Mouse (Mus musculus) midbrain, embryonic 16.5 days (tissue): ENCODE results near the gene Gal3st2b. TPM values are rescaled to one million over a fixed set of nuclear protein-coding genes. Genes with fewer than 3 reads are reported as not detected.
"Not testable (repeated sequence)": the region's sequence is repeated elsewhere in the genome, so short reads cannot be mapped to it uniquely, and the experiment has no call there.

Experiments
- ATAC-seq: fragments of 200-750 bp; cut with Nextera tagmentation; 2 replicates; pipeline ENCODE4 v1.8.0; 2017; ENCODE audit warnings: moderate TSS enrichment
- H3K27ac ChIP-seq: fragments of 300-500 bp; sonication (generic); 2 replicates; pipeline ENCODE4 v1.5.1; 2014; ENCODE audit warnings: mild to moderate bottlenecking, low read length, mixed read lengths
- H3K27me3 ChIP-seq: fragments of 300-500 bp; sonication (generic); 2 replicates; pipeline ENCODE4 v1.6.1; 2014; ENCODE audit warnings: low read depth, low read length, mixed read lengths; ENCODE audit not compliant: control insufficient read depth, insufficient read depth
- H3K36me3 ChIP-seq: fragments of 300-500 bp; sonication (generic); 2 replicates; pipeline ENCODE4 v1.6.1; 2014; ENCODE audit warnings: mild to moderate bottlenecking, low read length, moderate library complexity, mixed read lengths; ENCODE audit not compliant: control insufficient read depth, insufficient read depth
- H3K4me1 ChIP-seq: fragments of 300-500 bp; sonication (generic); 2 replicates; pipeline ENCODE4 v1.6.1; 2014; ENCODE audit warnings: mild to moderate bottlenecking, low read length, mixed read lengths; ENCODE audit not compliant: control insufficient read depth, insufficient read depth
- H3K4me2 ChIP-seq: fragments of 300-500 bp; sonication (generic); 2 replicates; pipeline ENCODE4 v1.6.1; 2014; ENCODE audit warnings: mild to moderate bottlenecking, low read length, mixed read lengths
- H3K4me3 ChIP-seq: fragments of 300-500 bp; sonication (generic); 2 replicates; pipeline ENCODE4 v1.5.1; 2014; ENCODE audit warnings: low read depth, mild to moderate bottlenecking, low read length, moderate library complexity, mixed read lengths
- H3K9ac ChIP-seq: fragments of 300-500 bp; sonication (generic); 2 replicates; pipeline ENCODE4 v1.6.1; 2014; ENCODE audit warnings: low read depth, low read length, mixed read lengths
- H3K9me3 ChIP-seq: fragments of 300-500 bp; sonication (generic); replicated peaks from 2 replicates; pipeline ENCODE4 v1.6.1; 2014; ENCODE audit warnings: mild to moderate bottlenecking, low read length, mixed read lengths; ENCODE audit not compliant: control insufficient read depth, poor library complexity, severe bottlenecking
- whole genome bisulfite sequencing: fragments of 180-500 bp; shearing (Covaris S2); extraction: QIAGEN DNeasy Blood & Tissue Kit; methylation state at CpG from one replicate; pipeline ENCODE4 v1.1.7; 2014; 5-methylcytosine and 5-hydroxymethylcytosine counted together
- polyA plus RNA-seq: library from polyadenylated mRNA; unstranded; fragments of >200 nt; fragmentation: Nextera tagmentation; extraction: Ambion mirVana; gene quantifications from 2 replicates; pipeline ENCODE4 v1.2.1, GENCODE M21; 2015

The Gal3st2b gene
- polyA plus RNA-seq, 1 experiment from 2014 or later = not detected

GRCm38 (mm10) chr1:93991491-93991890 lies 73.4 kb downstream of the Gal3st2b start:
- ATAC-seq, H3K4me3 ChIP-seq, H3K9ac ChIP-seq, H3K36me3 ChIP-seq, H3K9me3 ChIP-seq, H3K4me1 ChIP-seq, H3K4me2 ChIP-seq, H3K27ac ChIP-seq, H3K27me3 ChIP-seq: not testable (repeated sequence)
- 84% methylated on average over 3 of the region's 3 CpGs for WGBS

Other genes with a start within 250 kb of the Gal3st2b start
- 99.0 and 102 TPM in 2 replicates for gene Bok, start 232.7 kb upstream of the Gal3st2b start, polyA plus RNA-seq
- 92.5 and 109 TPM in 2 replicates for gene Atg4b, start 166.8 kb upstream of the Gal3st2b start, polyA plus RNA-seq
- 54.8 TPM in 2 replicates for gene Thap4, start 163.4 kb upstream of the Gal3st2b start, polyA plus RNA-seq
- 134 and 140 TPM in 2 replicates for gene Dtymk, start 116.4 kb upstream of the Gal3st2b start, polyA plus RNA-seq
- gene Ing5, start 114.3 kb upstream of the Gal3st2b start, polyA plus RNA-seq = 10.0 and 10.4 TPM in 2 replicates
- gene D2hgdh, start 93.4 kb upstream of the Gal3st2b start, polyA plus RNA-seq = 15.7 and 16.7 TPM in 2 replicates
- not detected in 2 replicates for gene Gal3st2, start 57.0 kb upstream of the Gal3st2b start, polyA plus RNA-seq
- not detected in 2 replicates for gene Gal3st2c, start 72.2 kb downstream of the Gal3st2b start, polyA plus RNA-seq
- gene Neu4, start 102.1 kb downstream of the Gal3st2b start, polyA plus RNA-seq = not detected in 2 replicates
- not detected in 2 replicates for gene Pdcd1, start 134.2 kb downstream of the Gal3st2b start, polyA plus RNA-seq